Mouse (Mus musculus): ENCODE results near the gene Sertad3.

Sertad3 gene

DNA sequence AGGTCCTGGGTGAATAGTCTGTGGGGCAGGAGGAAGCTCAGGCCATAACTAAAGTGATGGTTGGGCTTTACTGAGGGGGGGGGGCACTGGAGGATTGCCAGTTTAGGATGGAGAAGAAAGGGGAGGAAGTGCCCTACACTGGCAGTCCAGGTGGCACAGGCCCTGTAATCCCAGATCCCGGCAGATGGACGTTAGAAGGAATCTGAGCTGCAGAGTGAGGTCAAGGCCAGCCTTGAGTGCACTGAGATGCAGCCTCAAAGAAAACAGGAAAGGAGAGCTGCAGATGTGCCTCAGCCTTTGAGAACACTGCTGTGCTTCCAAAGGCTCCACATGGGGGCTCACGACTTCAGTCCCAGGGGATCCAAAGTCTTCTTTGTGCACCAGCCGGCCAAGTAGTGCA lies 5.9 kb upstream of the Sertad3 start:
- 47% methylated on average over 4 of the region's 4 CpGs for WGBS

DNA sequence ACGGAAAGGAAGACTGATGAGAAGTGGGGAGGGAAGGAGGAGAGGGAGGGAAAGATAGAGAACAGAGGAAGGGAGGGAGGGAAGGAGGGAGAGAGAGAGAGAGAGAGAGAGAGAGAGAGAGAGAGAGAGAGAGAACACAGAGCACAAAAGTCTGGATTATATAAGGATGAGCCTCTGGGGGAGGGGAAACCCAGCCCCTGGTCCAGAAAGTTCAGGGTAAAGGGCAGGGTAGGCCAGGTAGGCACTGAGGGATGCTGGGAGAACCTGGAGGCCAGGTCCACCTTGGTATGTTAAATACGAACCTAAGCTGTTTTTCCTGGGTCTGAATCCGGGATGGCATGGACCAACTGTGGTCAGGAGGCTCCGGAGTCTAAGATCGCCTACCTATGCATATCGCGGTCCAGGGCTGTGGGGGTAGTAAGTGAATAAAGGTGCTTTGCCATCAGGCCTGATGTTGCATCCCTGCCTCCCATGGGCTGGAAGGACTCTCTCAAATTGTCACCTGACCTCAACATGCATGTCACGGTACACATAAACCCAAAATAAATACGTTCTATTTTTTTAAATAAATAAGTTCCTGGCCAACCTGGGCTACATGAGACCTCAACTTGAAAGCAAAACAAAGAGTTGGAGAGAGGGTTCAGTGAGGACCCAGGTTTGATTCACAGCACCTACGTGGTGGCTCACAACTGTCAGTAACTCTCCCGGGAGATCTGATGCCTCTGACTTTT lies 2.0 kb upstream of the Sertad3 start:
- 92% methylated on average over 11 of the region's 11 CpGs for WGBS

DNA sequence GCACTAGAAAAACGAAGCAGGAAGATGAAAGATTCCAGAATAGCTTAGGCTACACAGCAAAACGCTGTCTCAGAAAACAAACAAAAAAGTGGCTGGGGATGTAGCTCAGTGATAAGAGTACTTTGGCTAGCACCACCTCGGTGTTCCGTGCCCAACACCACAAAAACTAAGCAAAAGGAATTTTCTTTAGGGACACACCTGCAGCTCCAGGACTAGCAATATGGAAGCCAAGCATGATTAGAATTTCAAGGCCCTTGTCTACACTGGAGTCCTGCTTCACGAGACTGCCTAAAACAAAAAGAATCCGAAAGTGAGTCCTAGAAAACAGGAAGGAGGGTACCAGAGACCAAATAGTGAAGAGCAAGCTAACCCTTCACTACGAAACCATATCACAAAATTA lies 972 bp upstream of the Sertad3 start:
- 8% methylated on average over 7 of the region's 7 CpGs for WGBS

- under 1% methylated on average over 34 of the region's 34 CpGs for WGBS
These were observed 394 bp downstream of the Sertad3 start for GRCm38 (mm10) chr7:27473835-27474489.

GRCm38 (mm10) chr7:27474490-27474954 lies 954 bp downstream of the Sertad3 start:
- WGBS, result under 1% methylated on average over 23 of the region's 23 CpGs

DNA sequence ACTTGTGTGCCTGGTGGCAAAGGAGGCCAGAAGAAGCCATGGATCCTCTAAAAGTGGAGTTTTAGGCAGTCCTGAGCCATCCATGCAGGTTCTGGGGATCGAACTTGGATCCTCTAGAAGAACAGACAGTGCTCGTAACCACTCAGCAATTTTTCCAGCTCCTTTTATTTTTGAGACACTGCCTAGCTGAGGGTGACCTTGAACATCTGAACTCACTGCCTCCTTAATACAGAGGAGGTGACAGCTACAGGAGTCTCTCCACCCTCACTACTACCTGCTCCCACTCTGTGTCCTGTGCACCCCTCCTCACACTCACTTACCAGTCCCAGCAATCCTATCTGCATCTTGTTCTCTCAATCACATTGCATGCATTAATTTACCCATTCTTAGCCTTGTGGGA lies 2.0 kb downstream of the Sertad3 start:
- 100% methylated on average over 2 of the region's 2 CpGs for WGBS

- WGBS, result 94% methylated on average over 14 of the region's 14 CpGs
These were observed 2.6 kb downstream of the Sertad3 start for GRCm38 (mm10) chr7:27476098-27476635.

DNA sequence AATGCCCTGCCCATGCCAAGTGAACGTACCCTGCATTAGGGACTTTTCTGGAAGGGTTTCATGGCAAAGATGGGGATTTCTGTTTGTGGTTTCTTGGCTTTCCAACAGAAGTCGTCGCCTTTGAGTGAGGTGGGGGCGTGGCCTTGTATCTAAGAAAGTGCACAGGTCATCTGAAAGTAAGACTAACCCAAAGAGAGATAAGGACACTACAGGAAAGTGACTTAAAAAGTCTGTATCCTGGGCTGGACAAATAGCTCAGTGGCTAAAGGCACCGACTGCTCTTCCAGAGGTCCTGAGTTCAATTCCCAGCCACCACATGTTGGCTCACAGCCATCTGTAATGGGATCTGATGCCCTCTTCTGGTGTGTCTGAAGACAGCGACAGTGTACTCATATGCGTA lies 5.0 kb downstream of the Sertad3 start:
- 84% methylated on average over 7 of the region's 7 CpGs for WGBS

DNA sequence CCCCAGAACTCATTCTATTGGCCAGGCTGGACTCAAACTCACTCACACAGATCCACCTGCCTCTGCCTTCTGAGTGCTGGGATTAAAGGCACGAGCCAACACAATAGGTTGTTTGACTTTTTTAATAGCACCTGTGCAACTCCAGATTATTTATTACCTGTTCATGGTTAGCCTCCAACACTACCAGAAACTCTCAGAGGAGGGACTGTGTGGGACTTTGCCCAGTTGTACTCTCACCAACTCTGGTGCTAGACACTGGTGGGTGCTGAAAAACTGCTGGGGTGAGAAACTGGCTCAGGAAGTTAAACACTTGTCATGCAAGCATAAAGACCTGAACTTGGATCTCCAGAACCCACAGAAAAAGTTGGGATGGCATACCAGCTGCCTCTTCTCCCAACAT lies 6.2 kb downstream of the Sertad3 start:
- 84% methylated on average over 1 of the region's 1 CpGs for WGBS

DNA sequence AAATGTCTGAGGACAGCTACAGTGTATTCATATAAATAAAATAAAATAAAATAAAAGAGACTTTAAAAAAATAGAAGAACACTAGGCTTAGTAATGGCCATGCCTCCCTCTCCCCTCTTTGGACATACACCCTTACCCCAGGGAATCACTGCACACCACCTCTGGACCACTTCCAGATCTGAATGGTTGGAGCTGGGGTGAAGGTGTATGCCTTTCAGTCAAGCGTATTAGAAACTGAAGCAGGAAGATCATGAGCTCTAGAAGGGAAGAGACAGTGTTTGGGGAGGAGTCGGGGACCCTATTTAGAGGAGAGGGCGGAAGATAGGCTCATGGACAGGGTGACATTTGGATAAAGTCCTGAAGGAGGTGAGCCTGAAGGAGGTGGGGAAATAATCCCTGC lies 6.9 kb downstream of the Sertad3 start:
- 74% methylated on average over 3 of the region's 3 CpGs for WGBS

DNA sequence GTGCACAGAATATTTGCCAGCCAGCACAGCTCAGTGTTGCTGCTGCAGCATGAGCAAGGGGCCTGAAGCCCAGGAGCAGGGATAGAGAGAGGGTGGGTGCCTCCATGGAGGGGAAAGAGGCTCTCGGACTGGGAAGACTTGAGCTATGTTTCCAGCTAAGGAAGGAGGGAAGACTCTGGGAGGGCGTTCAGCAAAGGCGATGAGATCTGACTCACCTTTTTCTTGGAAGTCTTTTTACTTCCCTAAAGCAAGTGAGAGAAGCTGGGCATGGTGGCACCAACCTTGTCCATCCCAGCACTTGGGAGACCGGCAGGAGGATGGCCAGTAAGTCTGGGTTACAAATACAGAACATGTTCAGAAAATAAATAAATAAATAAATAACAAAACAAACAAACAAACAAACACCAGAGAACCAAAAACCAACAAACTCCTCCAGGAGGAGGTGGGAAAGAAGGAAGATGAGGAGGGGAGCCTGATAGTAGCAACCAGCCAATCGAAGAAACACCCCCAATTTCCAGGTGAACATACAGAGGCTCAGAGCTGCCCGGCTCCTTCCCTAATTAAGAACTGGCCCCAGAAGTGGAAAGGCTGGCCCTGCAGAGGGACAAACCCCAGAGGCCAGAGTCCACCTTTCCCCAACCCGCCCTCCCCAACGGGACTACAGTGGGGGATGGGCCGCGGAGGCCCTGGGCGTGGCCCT lies 7.5 kb downstream of the Sertad3 start:
- WGBS, result 10% methylated on average over 11 of the region's 11 CpGs

- WGBS, result 1% methylated on average over 9 of the region's 12 CpGs
These were observed 8.0 kb downstream of the Sertad3 start for GRCm38 (mm10) chr7:27481627-27481969.

- 89% methylated on average over 4 of the region's 4 CpGs for WGBS
These were observed 10.3 kb downstream of the Sertad3 start for GRCm38 (mm10) chr7:27483860-27484259.

DNA sequence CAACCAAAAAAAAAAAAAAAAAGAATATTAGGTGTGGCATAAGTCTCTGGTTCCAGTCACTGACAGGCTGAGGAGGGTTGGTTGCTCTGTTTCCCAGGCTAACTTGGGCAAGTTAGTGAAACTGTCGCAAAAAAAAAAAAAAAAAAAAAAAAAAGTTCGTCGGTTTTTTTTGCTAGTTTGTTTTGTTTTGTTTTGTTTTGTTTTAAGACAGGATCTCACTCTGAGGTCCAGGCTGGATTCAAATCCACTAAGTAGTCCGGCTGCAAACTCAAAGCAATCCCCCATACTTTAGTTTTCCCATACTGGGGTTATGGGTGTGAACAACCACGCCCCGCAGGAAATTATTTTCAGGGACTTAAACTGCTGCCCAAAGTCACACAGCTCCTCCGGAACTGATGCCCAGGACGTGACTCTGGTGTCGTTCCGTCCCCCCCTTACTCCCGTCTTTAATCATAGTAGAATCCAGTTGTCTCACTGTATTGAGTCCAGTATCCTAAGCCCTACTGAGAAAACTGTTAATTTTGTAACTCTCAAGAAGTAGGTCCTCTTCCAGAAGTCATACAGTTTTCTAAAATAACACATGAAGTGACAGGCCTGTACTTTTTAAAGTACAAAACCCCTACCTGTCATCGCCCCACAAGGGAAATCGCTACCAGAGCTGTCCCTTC lies 12.7 kb downstream of the Sertad3 start:
- WGBS, result 4% methylated on average over 13 of the region's 13 CpGs

DNA sequence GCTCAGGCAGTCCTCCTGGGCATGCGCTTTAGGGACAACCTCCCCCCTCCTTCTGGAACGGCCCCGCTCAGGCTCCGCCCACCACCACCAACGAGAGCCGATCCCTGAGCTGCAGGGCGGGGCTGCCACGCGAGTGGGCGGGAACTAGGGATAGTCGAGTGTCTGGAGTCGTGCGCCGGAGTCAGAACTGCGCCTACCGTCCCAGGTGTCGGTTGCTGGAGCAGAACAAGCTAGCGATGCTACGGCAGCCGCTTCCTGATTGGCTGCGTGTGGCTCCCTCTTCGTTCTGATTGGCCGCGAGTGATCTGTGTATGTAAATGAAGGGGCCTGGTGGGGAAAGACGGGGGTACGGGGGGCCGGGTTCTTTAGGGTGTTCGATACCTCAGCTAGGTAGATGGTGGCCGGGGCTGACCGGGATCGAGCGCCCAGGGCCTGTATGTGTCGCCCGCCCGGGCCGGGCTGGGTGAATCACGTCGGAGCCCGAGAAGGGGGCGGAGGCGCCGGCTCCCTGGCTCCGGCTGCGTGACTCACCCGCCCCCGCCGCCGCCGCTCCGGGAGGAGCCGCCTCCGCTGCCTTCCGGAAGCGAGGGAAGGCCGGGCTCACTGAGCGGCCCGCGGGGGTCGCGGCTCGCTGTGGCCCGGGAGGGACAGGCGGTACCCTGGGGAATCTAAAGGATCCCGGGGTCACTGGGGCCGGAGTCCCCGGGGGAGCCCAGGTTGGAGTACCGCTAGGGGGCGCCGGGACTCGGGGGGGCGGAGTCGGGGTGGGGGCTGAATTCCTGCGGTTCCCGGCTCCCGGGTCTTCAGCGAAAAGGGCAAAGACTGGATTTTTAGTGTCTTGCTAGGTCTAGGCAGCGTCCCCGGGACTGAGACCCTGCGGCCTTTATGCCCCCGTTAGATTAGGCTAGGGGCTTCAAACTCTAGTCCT lies 13.5 kb downstream of the Sertad3 start, which contains the start of gene Sertad1:
Gene Sertad1, plus strand, starts transcription at position 141 of the 928 bp plus-strand sequence.
- WGBS, result 1% methylated on average over 80 of the region's 80 CpGs

GRCm38 (mm10) chr7:27487740-27488268 lies 14.2 kb downstream of the Sertad3 start:
- 4% methylated on average over 13 of the region's 13 CpGs for WGBS

- WGBS, result 90% methylated on average over 25 of the region's 25 CpGs
These were observed 15.8 kb downstream of the Sertad3 start for GRCm38 (mm10) chr7:27489270-27489869.

DNA sequence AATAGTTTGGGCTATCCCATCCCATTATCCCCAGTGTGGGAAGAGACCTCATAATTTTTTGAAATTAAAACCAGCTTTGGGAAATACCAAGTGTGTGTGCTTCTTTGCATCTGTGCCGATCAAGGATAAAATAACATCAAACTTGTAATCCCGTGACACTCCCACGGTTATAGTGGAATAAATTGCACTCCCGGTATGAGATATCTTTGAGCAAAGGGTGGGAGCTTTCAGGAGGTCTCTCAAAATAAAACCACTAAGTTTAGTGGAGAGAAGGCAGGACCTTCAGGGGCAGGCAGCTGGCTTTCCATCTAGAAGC lies 16.6 kb downstream of the Sertad3 start:
- 15% methylated on average over 4 of the region's 4 CpGs for whole genome bisulfite sequencing

DNA sequence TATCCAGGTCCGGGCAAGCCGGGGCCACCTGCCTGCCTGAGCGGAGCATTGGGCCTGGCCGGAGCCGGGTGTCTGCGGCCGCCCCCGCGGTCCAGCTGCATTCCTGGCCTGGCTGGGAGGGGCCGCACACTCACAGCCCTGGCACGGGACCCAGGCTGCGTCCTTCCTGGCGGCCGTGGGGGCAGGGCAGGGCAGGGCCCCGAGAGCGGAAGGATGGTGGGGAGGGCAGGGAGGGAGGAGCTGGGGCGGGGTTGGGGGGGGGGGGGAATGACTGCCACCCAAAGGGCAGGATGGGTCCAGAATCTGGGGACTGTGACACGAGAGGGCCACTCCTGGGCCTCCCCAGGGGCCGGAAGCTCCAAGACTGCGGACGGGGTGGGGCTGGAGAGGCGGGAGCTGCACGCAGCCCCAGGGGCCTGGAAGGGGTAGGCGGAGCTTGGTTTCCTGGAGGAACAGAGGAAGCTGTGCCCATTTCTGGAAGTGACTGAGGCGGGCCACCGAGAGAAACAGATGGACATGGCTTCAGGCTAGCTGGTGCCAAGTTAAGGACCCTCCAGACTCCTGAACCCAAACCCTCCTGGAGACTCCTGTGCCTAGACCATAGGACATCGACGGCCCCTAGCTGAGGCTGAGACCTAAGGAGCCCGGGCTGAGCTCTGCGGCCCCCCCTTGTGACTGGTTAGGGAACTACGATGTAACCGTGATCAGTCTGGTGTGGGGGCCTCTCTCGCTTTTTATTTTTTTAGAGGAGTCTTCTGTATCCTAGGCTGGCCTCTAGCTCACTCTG lies 17.2 kb downstream of the Sertad3 start:
- WGBS, result 2% methylated on average over 33 of the region's 33 CpGs

All from cerebral cortex, adult 2 months (tissue).